Mouse (Mus musculus) liver, adult 2 months (tissue): ENCODE data around the gene Nfatc2.

Source experiments
- CTCF ChIP-seq: fragments of 200-500 bp; IDR thresholded peaks from 2 replicates; pipeline ENCODE4 v1.5.1; 2011; ENCODE audit warnings: low read depth, low read length, control low read depth
- POLR2A ChIP-seq: fragments of 200-500 bp; IDR thresholded peaks from 2 replicates; pipeline ENCODE4 v1.6.1; 2011; ENCODE audit warnings: low read length, control low read depth; ENCODE audit not compliant: insufficient read depth; ENCODE audit errors: extremely low read depth

GRCm38 (mm10) chr2:168432394-168432793, 169.1 kb downstream of the Nfatc2 start:
- no peak for TF ChIP-seq CTCF
- no peak for TF ChIP-seq POLR2A
